Mouse (Mus musculus) kidney, embryonic 16.5 days (tissue): ENCODE data around the gene Olfr1410. TPM values are rescaled to one million over a fixed set of nuclear protein-coding genes. Genes with fewer than 3 reads are reported as not detected.

Source experiments
- ATAC-seq: fragments of 200-750 bp; cut with Nextera tagmentation; 2 replicates; pipeline ENCODE4 v1.8.0; 2017; ENCODE audit warnings: moderate TSS enrichment; ENCODE audit not compliant: low FRiP score, low TSS enrichment
- H3K27ac ChIP-seq: fragments of 300-500 bp; sonication (generic); 2 replicates; pipeline ENCODE4 v1.5.1; 2014; ENCODE audit warnings: low read length
- H3K27me3 ChIP-seq: fragments of 300-500 bp; sonication (generic); 2 replicates; pipeline ENCODE4 v1.6.1; 2014; ENCODE audit warnings: low read length, control low read depth, mixed read lengths; ENCODE audit not compliant: insufficient read depth
- H3K36me3 ChIP-seq: fragments of 300-500 bp; sonication (generic); 2 replicates; pipeline ENCODE4 v1.6.1; 2014; ENCODE audit warnings: low read length, control low read depth, mixed read lengths; ENCODE audit not compliant: insufficient read depth
- H3K4me1 ChIP-seq: fragments of 300-500 bp; sonication (generic); 2 replicates; pipeline ENCODE4 v1.6.1; 2014; ENCODE audit warnings: low read length, control low read depth, mixed read lengths; ENCODE audit not compliant: insufficient read depth
- H3K4me2 ChIP-seq: fragments of 300-500 bp; sonication (generic); replicated peaks from 2 replicates; pipeline ENCODE4 v1.6.1; 2014; ENCODE audit warnings: low read depth, low read length
- H3K4me3 ChIP-seq: fragments of 300-500 bp; sonication (generic); 2 replicates; pipeline ENCODE4 v1.5.1; 2014; ENCODE audit warnings: mild to moderate bottlenecking, low read length
- H3K9ac ChIP-seq: fragments of 300-500 bp; sonication (generic); replicated peaks from 2 replicates; pipeline ENCODE4 v1.6.1; 2014; ENCODE audit warnings: low read length
- H3K9me3 ChIP-seq: fragments of 300-500 bp; sonication (generic); 2 replicates; pipeline ENCODE4 v1.6.1; 2016; ENCODE audit warnings: low read length, control low read depth
- WGBS: fragments of 180-500 bp; shearing (Covaris S2); extraction: QIAGEN DNeasy Blood & Tissue Kit; methylation state at CpG from one replicate; pipeline ENCODE4 v1.1.7; 2014; 5-methylcytosine and 5-hydroxymethylcytosine counted together
- polyA plus RNA-seq: library from polyadenylated mRNA; unstranded; fragments of >200 nt; fragmentation: Nextera tagmentation; extraction: Ambion mirVana; gene quantifications from 2 replicates; pipeline ENCODE4 v1.2.1, GENCODE M21; 2015

The Olfr1410 gene
- polyA plus RNA-seq, 1 experiment from 2014 or later: not detected

DNA sequence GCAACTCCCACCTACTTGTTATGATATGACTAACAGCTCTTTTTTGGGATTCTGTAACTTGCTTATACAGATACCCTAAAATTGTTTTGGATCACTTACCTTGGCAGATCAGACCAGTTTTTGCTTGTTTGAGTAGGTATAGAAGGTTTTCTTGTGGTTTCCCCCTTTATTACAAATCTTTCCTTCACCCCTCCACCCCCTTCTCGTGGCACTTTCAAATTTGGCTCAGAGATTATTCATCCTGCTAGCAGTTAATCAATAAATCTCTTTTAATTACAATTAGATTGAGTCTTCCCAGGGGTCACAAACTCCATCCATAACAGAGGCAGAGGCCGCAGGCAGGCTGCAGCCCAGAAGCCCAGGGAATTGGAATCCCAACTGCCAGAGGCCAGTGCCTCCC lies 11.9 kb downstream of the Olfr1410 start, which contains the start of gene Olfr12:
Gene Olfr12, plus strand, starts transcription at position 301 of the 400 bp plus-strand sequence.
- no peak within 1 kb of the TSS for H3K27ac ChIP-seq
- no peak within 1 kb of the TSS for H3K9ac ChIP-seq
- no peaks in the 10 kb centered on the region for H3K36me3 ChIP-seq
- no peaks in the 10 kb centered on the region for H3K9me3 ChIP-seq
- no peak within 1 kb of the TSS for H3K4me2 ChIP-seq
- no peak within 1 kb of the TSS for H3K4me3 ChIP-seq
- H3K4me1 ChIP-seq: no peaks in the 10 kb centered on the region
- H3K27me3 ChIP-seq: peaks cover 2% of the 10 kb centered on the region; the same call in 1 of the 2 replicates
- ATAC-seq: no peak
- 53% methylated on average over 2 of the region's 2 CpGs for WGBS

DNA sequence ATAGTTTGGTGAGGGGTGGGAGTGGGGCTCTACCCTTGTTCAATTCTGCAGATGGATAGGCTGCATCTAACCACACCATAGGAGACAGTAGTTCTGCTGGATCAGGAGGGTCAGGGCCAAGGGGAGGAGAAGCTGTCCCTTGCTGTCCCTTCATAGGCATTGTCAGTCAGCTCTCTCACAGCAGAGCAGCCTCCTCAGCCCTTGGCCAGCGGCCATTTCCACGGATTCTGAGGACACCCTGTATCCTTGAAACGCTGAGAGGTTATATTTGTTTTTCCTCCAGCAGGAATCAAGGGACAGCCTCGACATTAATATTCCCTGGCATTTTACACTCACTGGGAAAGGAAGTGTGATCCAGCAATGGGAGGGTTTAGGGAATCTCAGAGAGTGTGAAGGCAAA lies 12.8 kb downstream of the Olfr1410 start:
- Histone ChIP-seq H3K27me3 (peaks cover 2% of the 10 kb centered on the region; the same call in 1 of the 2 replicates), H3K9ac (no peak overlapping the region), H3K36me3 (no peaks in the 10 kb centered on the region), H3K4me2 (no peak overlapping the region), H3K9me3 (no peaks in the 10 kb centered on the region), H3K4me1 (no peaks in the 10 kb centered on the region), H3K4me3 (no peak overlapping the region), H3K27ac (no peak overlapping the region)
- 54% methylated on average over 4 of the region's 4 CpGs for WGBS
- no peak for ATAC-seq

GRCm38 (mm10) chr1:92628227-92628626 lies 22.6 kb downstream of the Olfr1410 start:
- no peak overlapping the region for H3K27ac ChIP-seq
- H3K4me1 ChIP-seq: no peaks in the 10 kb centered on the region
- no peak overlapping the region for H3K9ac ChIP-seq
- H3K4me2 ChIP-seq: no peak overlapping the region
- H3K9me3 ChIP-seq: no peaks in the 10 kb centered on the region
- H3K4me3 ChIP-seq: no peak overlapping the region
- ATAC-seq: no peak
- WGBS: 54% methylated on average over 4 of the region's 4 CpGs
- no peaks in the 10 kb centered on the region for H3K27me3 ChIP-seq
- no peaks in the 10 kb centered on the region for H3K36me3 ChIP-seq

DNA sequence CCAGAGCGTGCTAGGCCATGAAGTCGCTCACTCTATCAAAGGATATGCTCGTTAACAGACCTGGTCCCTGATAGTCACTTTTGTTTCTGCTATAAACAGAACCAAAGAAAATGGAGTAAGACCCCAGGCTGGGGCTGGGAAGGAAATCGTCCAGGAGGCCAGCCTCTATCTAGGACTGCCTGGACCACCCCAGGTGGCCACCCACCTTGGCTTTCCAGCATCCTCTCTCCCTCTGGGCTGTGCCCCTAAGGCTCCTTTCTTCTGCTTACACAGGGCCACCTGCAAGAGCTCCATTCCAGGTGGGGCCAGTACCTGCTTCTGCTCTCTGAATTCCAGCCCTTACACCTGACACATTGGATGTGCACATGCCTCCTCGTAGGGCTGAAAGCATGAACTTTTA lies 26.6 kb downstream of the Olfr1410 start:
- Histone ChIP-seq H3K4me3 (no peak overlapping the region), H3K27ac (no peak overlapping the region), H3K36me3 (peaks cover 13% of the 10 kb centered on the region; the same call in 1 of the 2 replicates), H3K4me1 (no peaks in the 10 kb centered on the region), H3K27me3 (no peaks in the 10 kb centered on the region), H3K9ac (no peak overlapping the region), H3K9me3 (no peaks in the 10 kb centered on the region), H3K4me2 (no peak overlapping the region)
- WGBS: 78% methylated on average over 5 of the region's 5 CpGs
- ATAC-seq: no peak

GRCm38 (mm10) chr1:92632948-92633347 lies 27.4 kb downstream of the Olfr1410 start:
- ATAC-seq: no peak
- Histone ChIP-seq H3K4me3 (no peak overlapping the region), H3K9me3 (no peaks in the 10 kb centered on the region), H3K27me3 (no peaks in the 10 kb centered on the region), H3K9ac (no peak overlapping the region), H3K4me1 (no peaks in the 10 kb centered on the region), H3K36me3 (peaks cover 21% of the 10 kb centered on the region), H3K4me2 (no peak overlapping the region), H3K27ac (no peak overlapping the region)
- 70% methylated on average over 6 of the region's 6 CpGs for WGBS

DNA sequence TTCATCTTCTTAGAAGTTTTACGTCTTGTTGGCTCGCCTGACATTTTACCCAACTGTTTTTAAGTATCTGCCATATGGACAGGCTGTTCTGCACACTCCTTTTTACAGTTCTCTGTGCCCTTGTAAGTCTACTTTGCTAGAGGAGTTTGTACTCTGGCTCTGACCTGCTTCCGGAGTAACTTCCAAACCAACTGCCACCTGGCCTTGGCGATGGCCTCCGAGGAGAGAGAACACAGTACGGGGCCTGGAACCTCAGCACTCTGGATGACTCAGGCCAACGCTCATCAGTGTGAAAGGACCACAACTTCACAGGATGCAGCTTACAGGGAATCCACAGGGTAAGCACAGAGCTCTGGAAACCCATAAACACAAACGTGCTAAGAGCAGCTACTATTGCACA lies 28.1 kb downstream of the Olfr1410 start:
- WGBS: 85% methylated on average over 8 of the region's 8 CpGs
- no peak overlapping the region for H3K4me2 ChIP-seq
- no peaks in the 10 kb centered on the region for H3K27me3 ChIP-seq
- ATAC-seq: no peak
- no peaks in the 10 kb centered on the region for H3K9me3 ChIP-seq
- H3K9ac ChIP-seq: no peak overlapping the region
- no peaks in the 10 kb centered on the region for H3K4me1 ChIP-seq
- H3K27ac ChIP-seq: no peak overlapping the region
- peaks cover 25% of the 10 kb centered on the region for H3K36me3 ChIP-seq
- H3K4me3 ChIP-seq: no peak overlapping the region

DNA sequence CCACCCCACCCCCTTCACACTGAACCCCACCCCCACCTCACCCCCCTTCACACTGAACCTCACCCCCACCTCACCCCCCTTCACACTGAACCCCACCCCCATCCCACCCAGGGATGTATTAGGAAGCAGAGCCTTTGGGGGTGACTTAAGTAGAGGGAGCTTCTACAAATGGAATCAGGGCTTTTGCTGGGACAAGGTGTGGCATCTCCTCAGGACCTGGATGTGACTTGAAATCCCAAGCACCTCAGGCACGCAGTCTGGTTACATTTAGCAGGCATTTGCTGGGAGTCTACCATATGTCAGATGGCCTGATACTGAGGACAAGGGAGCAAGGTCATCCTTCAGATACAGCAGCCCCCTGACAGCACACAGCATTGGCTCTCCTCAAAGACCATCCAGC lies 29.0 kb downstream of the Olfr1410 start:
- H3K27ac ChIP-seq: no peak overlapping the region
- no peaks in the 10 kb centered on the region for H3K9me3 ChIP-seq
- peaks cover 32% of the 10 kb centered on the region for H3K36me3 ChIP-seq
- no peak for ATAC-seq
- H3K4me1 ChIP-seq: no peaks in the 10 kb centered on the region
- H3K27me3 ChIP-seq: no peaks in the 10 kb centered on the region
- H3K4me3 ChIP-seq: no peak overlapping the region
- H3K9ac ChIP-seq: no peak overlapping the region
- H3K4me2 ChIP-seq: no peak overlapping the region
- WGBS: 55% methylated on average over 1 of the region's 1 CpGs

GRCm38 (mm10) chr1:92634976-92635599 lies 29.5 kb downstream of the Olfr1410 start:
- H3K9ac ChIP-seq: no peak overlapping the region
- WGBS: 85% methylated on average over 4 of the region's 4 CpGs
- H3K27me3 ChIP-seq: no peaks in the 10 kb centered on the region
- H3K4me1 ChIP-seq: no peaks in the 10 kb centered on the region; the same call in 1 of the 2 replicates
- peaks cover 32% of the 10 kb centered on the region for H3K36me3 ChIP-seq
- no peak overlapping the region for H3K27ac ChIP-seq
- no peak overlapping the region for H3K4me2 ChIP-seq
- no peak for ATAC-seq
- no peak overlapping the region for H3K4me3 ChIP-seq
- H3K9me3 ChIP-seq: no peaks in the 10 kb centered on the region

GRCm38 (mm10) chr1:92636015-92636414 lies 30.4 kb downstream of the Olfr1410 start:
- Histone ChIP-seq H3K4me2 (no peak overlapping the region), H3K9me3 (no peaks in the 10 kb centered on the region), H3K4me1 (peaks cover 8% of the 10 kb centered on the region), H3K36me3 (peaks cover 32% of the 10 kb centered on the region), H3K27me3 (no peaks in the 10 kb centered on the region), H3K9ac (no peak overlapping the region), H3K27ac (no peak overlapping the region), H3K4me3 (no peak overlapping the region)
- no peak for ATAC-seq
- WGBS: 87% methylated on average over 8 of the region's 8 CpGs

- ATAC-seq: no peak
- Histone ChIP-seq H3K9me3 (no peaks in the 10 kb centered on the region), H3K4me2 (no peak overlapping the region), H3K27me3 (no peaks in the 10 kb centered on the region), H3K4me3 (no peak overlapping the region), H3K4me1 (peaks cover 10% of the 10 kb centered on the region), H3K27ac (no peak overlapping the region), H3K9ac (no peak overlapping the region), H3K36me3 (peaks cover 32% of the 10 kb centered on the region)
- 91% methylated on average over 11 of the region's 11 CpGs for WGBS
Measured at GRCm38 (mm10) chr1:92636676-92637075, 31.1 kb downstream of the Olfr1410 start.
